Mouse (Mus musculus) WW6 (cell line): ENCODE measurements around the gene Zfp952.
A peak's percentile ranks its signal among the peaks of the same experiment; 100 is the strongest.
"Not testable (repeated sequence)": the region's sequence is repeated elsewhere in the genome, so short reads cannot be mapped to it uniquely, and the experiment has no call there.

Experiments used
- DNase-seq: peaks from one replicate; pipeline ENCODE4 v3.0.0-alpha.2; 2013; ENCODE audit warnings: low read depth, low spot score

Gene Zfp952

DNA sequence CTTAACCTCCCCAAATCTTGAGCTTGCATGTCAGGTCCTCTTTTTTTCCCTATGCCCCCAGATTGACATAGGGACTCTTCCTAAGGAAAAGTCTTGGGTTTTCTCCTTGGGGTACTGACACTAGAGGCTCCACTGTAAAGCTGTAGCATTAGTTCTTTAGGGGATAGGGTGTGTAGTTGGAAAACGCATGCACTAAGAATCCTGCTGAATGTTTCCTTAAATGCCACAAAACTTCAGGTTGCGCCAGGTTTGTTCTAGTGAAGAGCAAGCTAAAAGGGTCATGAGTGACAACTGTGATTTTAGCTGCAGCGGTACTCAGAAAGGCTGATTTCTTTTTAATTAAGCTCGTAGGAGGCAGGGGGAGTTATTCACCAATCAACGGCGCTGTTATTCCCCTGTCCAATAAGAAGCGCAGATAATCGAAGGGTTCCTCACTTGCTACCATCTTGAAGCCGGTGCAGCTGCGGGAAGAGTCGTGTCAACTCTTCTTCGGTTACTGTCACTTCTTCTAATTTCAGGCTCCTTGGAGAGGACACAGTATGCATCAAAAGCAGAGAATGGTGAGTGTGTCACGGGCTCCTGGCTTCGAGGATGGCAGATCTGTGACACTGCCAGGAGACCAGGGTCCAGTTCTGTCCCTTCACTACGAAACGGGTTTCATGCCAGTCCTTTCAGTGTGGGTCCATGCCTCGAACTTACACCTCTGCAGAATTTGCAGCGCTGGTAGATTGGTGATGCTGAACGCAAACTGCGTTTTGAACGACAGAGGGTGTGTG is at the start of gene Zfp952:
TSS of gene Zfp952 (plus strand) at position 431 of the 776 bp plus-strand sequence.
- peak; percentile 61 for DNase-seq

DNA sequence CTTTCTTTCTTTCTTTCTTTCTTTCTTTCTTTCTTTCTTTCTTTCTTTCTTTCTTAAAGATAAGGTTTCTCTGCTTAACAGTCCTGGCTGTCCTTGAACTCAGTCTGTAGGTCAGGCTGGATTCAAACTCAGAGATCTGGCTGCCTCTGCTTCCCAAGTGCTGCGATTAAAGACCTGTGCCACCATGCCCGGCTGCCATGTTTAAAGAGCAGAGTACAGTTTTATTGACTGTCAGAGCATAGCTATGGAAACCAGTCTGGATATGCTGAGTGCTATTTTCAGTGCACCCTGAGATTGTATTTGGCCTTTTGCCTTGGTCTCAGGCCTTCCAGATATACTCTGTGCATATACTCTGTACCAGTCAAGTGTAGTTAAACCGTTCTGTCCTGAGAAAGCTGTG is 49.3 kb upstream of the Zfp952 start:
- DNase-seq, result no peak

DNA sequence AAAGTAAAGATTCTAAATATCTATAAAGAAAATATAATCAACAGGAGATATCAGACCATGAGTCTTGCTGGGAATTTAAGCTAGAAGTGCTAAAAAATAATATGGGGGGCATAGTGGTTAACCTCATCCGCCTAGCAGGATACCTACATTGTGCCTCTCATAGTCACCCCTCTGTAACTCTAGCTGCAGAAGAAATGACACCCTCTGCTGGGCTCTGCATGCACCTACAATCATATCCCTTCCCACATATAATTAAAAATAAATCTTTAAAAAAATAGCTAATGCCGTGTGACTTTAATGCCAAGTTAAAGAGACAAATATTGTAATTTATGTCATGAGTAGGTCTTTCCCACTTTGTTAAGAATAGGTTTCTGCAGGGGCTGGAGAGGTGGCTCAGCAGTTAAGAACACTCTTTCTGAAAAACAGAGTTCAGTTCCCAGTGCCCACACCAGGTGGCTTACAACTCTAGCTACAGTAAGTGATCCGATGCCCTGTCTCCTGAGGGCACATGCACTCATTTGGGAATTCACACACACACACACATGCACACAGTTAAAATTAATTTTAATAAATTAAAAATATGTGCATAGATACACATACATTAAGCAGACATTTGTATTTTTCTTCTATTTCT is 48.4 kb upstream of the Zfp952 start:
- no peak for DNase-seq

DNA sequence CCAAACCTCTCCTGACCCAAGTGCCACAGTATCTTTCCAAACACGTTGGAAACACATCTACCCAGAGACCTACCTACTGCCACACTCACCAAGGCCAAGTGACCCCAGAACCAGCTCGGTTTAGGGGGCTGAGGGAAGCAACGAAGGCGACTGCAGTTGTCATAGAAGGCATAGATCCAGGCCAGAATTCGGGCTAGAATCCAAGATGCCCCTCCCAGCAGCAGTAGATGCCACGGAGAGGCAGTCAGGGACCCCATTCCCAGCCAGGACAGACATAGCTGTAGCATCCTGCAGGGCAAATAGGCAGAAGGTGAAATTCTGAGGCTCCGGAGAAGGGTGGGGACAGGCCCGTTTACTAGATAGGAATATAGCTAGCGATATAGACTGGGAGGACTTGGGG is 46.2 kb upstream of the Zfp952 start:
- DNase-seq, result no peak

DNA sequence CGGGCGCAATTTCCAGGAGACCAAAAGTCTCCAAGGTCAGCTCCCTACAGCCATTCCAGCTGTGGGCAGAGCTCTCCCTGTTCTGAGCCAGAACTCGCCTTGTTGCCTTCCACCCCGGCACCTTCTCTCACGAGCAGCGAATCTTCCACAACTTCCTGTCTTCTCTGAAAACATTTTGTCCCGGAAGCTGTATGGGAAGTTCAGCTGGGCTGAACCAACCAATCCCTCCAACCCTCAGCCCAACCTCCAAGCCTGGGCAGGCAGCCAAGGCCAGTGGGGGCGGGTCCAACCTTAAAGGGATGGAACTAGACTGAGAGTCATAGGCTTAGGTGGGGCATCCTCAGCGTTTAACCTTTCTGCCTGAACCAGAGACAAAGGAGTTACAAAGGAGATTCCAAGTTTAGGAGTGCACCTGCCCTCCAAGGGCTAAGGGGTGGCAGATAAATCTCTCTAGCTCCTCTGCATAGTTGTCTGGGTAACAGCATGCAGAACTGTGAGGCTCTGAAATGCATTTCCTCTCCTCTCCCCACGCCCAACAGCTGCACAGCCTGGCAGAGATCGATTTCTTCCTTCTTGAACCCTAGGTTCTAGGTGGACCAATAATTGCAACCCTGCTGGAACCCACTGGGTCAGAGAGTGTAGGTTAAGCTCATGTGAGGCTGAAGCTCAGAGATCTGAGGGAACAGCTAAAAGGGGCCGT is 45.6 kb upstream of the Zfp952 start, which contains the start of gene Cyp4f13:
TSS of gene Cyp4f13 (minus strand) at position 188 of the 700 bp plus-strand sequence.
- peak; percentile 81 for DNase-seq

DNA sequence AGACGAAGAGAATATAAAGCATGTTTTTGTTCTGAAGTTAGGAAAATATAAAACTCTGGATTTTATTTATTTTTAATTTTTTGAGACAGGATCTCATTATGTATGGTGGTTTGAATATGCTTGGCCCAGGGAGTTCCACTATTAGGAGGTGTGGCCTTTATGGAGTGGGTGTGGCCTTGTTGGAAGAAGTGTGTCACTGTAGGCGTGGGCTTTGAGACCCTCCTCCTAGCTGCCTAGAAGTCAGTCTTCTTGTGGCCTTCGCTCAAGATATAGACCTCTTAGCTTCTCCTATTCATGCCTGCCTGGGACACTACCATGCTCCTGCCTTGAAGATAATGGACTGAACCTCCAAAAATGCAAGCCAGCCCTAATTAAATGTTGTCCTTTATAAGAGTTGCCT is 42.8 kb upstream of the Zfp952 start:
- no peak for DNase-seq

DNA sequence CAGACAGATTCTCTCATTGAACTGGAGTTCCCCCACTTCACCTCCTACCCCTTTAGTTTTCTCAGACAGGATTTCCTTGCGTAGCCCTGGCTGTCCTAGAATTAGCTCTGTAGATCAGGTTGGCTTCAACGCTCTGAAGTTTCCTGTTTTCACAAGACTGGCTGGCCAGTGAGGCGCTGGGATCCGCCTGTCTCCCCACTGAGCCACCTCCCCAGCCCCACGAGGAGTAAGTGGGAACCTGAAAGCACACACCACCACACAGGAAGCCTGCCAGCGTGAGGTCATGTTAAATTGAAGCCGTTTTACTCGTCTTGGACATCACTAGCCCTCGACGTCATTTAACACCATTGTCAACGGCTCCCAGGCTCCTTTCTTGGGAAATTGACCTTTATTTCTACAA is 41.9 kb upstream of the Zfp952 start:
- DNase-seq, result no peak

DNA sequence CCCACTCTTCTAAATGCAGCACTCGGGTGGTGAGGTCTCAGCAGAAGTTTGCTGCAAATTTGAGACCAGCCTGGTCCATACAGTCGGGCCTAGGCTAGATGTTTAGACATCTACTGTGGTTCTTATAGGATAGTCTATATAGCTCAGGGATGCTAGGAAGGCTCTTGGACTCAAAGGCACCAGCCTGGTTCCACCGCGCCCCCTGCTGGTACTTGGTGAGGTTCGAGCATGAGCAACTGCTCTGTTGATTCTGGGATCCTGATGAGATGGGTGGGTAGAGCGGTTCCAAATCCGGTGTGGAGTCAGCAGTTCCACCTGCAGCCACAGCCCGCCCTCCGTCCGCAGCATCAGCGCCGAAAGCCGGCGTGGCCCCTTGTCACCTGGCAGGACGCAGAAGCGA is 41.5 kb upstream of the Zfp952 start:
- peak; percentile 90 for DNase-seq

DNA sequence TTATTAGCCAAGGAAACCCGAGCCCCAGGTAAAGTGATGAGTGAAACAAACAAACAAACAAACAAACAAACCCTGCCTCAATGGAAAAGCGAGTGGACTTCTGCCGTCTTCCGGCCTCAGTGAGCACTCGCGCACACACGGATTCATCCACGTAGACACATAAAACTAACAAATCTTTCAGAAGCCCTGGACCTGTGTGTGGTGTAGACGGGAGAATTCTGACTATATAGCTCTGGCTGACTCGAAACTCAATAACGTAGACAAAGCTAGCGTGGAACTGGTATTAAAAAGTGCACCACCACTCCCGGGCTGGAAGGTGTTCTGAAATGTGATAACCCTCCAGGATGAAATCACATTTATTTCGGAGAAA is 27.7 kb upstream of the Zfp952 start:
- DNase-seq, result no peak

DNA sequence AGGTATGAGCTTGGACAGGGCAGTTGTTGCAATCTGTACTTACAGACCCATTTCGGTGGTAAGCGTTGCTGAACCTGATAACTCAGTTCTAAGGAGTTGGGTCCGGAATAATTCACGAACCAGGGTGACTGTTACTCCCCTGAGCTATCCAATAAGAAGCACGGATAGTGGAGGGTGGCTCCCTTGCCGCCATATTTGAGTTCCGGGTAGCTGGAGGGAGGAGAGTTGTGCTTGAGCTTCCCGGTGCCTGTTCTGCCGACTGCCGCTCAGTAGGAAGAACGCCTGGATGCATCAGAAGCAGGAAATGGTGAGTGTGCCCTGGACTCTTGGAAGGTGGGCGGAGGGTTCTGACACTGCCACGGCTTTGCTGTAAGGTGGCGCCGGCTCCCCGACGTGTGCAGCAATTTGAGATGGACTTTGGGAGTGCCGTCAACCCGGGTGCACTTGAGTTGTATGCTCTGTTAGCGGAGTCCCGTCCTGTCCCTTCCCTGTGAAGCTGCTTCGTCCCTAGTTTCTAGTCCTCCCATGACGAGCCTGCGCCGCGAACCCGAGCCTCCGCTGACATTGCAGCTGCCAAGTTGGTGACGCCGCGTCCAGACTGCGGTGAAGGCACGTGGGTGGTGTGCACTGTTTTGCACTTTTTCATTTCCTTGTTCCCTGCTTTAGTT is 27.2 kb upstream of the Zfp952 start, which contains the start of gene Zfp472:
TSS of gene Zfp472 (plus strand) at position 192 of the 668 bp plus-strand sequence.
- DNase-seq, result peak; percentile 71

DNA sequence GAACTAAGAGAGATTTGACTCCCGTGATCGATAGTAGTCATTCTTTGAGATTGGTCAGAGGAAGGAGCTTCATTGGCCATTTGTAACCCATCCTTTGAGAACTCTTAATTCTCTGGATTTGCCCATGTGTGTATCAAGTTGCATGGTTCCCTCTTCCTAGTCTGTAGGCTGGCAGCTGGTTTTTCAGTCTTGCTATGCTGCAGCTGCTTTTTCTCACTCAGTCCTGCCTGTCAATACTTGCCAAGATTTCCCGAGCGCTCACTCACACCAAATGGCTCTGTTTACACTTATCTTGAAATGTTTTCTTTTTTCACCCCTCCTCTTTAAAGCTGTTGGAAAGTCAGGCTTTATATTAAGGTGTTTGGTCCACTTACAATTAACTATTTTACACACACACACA is 11.6 kb upstream of the Zfp952 start:
- DNase-seq, result no peak

DNA sequence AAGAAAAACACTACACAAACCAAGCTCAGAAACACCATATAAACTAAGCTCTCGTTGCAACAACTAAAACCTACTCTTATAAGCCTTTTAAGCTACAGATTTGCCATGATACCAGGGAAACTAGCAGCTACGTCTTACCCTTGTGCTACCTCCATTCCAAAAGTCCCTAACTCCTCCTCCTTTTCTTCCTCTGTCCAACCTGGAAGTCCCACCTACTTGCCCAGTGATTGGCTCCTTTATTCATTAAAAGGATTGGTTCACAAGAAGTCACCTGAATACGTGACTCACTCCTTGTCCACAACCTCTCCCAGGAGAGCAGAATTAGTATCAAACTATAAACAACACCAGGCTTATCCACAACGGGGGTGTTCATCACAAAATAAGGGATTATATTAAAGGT is 6.6 kb upstream of the Zfp952 start:
- no peak for DNase-seq

DNA sequence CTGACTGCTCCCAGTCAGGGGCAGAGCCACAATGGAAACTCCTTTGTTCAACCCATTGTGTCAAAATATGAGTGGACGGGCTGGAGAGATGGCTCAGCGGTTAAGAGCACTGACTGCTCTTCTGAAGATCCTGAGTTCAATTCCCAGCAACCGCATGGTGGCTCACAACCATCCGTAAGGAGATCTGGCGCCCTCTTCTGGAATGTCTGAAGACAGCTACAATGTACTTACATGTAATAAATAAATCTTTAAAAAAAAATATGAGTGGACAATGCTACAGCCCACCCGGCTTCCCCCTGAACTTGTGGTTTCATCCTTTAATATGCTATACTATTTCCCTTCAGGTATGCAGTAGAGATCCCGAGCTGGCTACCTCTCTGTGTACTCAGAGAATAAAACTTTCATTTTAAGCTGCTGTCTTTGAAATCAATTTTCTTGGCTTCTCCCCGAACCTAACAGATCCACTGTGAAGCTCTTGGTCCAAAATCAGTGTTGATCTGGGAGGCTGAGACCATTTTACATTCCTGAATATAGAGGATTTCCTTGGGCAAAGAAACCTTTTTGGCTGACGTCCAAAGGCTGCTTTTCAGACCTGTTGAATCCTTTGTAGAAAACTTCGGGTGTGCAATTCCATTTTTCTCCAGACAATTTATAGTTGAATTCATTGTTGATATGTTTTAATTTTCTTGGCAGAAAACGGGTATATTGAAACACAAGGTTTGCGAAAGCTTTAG is 797 bp upstream of the Zfp952 start:
- peak; percentile 26 for DNase-seq

DNA sequence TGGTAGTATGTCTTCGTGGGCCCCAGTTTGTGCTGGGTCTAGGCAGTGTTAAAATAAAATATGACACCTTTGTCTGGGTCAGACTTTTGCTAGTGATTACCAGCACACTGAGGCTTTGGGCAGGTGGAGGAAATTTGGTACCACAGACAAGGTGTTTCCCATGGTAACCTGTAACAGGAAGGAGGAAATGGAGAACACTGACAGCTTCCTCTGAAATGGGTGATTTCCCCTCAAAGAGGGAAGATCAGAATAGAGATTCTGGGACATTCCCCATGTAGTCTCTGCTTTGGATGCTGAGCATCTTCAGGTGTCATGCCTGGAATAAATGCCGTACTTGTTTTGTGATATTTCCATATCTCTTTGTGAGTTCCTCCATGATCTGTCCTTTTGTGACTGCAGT is 5.6 kb downstream of the Zfp952 start:
- DNase-seq, result no peak

DNA sequence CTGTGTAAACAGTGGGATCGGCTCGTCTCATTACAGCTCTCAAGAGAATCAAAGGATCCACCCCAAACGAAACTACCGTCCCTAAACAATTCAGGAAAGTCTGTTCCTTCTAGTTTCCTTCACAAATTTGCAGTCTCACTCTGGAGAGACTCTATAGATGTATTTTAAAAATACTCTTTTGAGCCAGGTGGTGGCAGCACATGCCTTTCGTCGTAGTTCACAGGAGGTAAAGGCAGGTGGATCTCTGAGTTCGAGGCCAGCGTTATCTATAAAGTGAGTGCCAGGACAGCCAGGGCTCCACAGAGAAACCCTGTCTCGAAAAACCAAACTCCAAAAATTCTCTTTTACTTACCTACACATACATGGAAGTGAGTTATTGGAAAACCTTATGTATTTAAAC is 15.4 kb downstream of the Zfp952 start:
- DNase-seq, result peak; percentile 22

DNA sequence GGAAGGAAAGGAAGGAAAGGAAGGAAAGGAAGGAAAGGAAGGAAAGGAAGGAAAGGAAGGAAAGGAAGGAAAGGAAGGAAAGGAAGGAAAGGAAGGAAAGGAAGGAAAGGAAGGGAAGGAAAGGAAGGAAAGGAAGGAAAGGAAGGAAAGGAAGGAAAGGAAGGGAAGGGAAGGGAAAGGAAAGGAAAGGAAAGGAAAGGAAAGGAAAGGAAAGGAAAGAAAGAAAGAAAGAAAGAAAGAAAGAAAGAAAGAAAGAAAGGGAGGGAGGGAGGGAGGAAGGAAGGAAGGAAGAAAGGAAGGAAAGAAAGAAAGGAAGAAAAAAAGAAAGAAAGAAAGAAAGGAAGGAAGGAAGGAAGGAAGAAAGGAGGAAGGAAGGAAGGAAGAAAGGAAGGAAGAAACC is 27.5 kb downstream of the Zfp952 start:
- DNase-seq, result not testable (repeated sequence)

DNA sequence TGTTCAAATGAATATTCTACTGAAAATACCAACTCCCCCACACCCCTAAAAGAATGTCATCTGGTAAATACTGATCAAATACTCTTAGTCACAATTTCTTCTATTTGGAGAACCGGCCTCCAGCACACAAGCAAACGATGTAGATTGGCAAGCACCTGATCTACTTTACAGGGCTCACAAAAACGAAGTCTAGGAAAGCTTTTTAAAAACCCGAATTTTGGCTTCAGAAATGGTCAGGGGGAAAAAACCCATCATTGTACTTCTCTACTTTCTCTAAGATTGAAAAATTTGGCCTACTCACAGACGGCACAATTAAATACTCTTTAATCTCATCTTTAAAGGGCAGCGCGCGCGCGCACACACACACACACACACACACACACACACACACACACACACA is 39.4 kb downstream of the Zfp952 start:
- DNase-seq, result no peak

DNA sequence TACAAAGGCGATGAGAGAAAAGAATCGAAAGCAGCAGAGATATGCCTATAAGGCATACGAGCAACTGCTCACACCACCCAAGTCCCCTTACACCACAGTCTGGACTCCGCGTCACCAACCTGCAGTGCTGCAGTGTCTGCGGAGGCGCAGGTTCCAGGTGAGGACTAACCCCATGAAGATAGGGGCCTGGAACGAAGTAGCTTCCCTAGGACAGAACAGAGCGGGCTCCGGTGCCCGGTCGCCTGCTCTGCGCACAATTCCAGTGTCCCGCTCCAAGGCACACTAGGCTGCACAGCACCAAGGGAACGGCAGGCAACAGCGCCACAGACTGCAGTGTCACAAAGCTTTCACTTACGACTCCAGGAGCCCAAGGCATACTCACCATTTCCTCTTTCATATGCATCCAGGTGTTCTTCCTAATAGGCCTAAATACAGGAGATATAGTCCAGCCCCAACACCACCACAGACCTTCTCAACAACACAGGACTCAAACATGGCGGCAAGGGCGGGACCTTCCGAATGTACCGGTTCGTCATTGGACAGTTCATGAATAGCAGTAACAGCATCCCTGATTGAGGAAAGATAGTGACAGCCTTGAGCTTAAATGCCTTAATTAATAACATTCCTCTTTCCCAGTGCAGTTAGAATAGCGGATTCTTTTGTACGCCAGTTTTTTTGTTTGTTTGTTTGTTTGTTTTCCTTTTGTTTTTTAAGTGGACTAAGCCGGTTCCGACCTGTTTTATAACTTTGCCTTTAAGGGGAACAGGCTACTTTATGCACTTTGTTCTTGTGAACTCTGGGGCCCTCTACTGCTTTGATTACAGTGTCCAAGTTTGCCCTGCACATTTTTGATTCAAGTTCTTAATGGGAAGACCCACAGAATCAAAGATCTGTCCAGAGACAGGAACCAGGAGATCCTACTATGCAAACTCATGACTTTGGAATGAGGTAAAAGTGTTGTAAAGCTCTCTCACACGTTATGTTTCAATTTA is 40.3 kb downstream of the Zfp952 start, which contains the start of gene Zfp763:
TSS of gene Zfp763 (minus strand) at position 503 of the 992 bp plus-strand sequence.
- DNase-seq, result peak; percentile 71
